Mouse (Mus musculus) activated CD4-positive, CD25-positive, alpha-beta regulatory T cell (primary cell): ENCODE results near the gene Gm10330. TPM values are rescaled to one million over a fixed set of nuclear protein-coding genes. Genes with fewer than 3 reads are reported as not detected.

Experiments
- polyA plus RNA-seq, 2 experiments: library from polyadenylated mRNA; unstranded; fragments of 100-300 nt; shearing (Covaris generic); gene quantifications; one replicate each; pipeline ENCODE4 v1.2.1; 2017

Gene Gm10330
- under 1 TPM; 0.17 to 0.60 TPM for polyA plus RNA-seq

DNA sequence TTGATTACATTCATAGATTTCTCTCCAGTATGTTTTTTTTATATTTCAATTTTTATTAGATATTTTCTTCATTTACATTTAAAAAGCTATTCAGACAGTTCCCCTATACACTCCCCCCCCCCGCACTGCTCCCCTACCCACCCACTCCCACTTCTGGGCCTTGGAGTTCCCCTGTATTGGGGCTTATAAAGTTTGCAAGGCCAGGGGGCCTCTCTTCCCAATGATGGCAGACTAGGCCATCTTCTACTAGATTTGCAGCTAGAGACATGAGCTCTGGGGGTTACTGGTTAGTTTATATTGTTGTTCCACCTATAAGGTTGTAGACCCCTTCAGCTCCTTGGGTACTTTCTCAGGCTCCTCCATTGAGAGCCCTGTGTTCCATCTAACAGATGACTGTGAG lies at the start of gene Gm10330:
TSS of gene Gm10330 (minus strand) at position 101 of the 400 bp plus-strand sequence.

